Mouse (Mus musculus) common myeloid progenitor, adult 5-6 weeks (primary cell): ENCODE results near the gene Lrrc8a. TPM values are rescaled to one million over a fixed set of nuclear protein-coding genes. Genes with fewer than 3 reads are reported as not detected.
A peak's percentile ranks its signal among the peaks of the same experiment; 100 is the strongest.

ENCODE experiments used
- ATAC-seq: replicated peaks from 2 replicates; pipeline ENCODE4 v1.8.0; 2016; ENCODE audit warnings: low read depth, mild to moderate bottlenecking, moderate TSS enrichment, inconsistent platforms; ENCODE audit not compliant: poor library complexity, severe bottlenecking
- total RNA-seq: library from RNA; stranded (forward); fragments of 200-1000, 187-1606 nt; gene quantifications from 2 replicates; pipeline ENCODE4 v1.2.3, GENCODE M21; 2017

The Lrrc8a gene
- total RNA-seq, 1 experiment from 2014 or later, result 11.0 TPM

DNA sequence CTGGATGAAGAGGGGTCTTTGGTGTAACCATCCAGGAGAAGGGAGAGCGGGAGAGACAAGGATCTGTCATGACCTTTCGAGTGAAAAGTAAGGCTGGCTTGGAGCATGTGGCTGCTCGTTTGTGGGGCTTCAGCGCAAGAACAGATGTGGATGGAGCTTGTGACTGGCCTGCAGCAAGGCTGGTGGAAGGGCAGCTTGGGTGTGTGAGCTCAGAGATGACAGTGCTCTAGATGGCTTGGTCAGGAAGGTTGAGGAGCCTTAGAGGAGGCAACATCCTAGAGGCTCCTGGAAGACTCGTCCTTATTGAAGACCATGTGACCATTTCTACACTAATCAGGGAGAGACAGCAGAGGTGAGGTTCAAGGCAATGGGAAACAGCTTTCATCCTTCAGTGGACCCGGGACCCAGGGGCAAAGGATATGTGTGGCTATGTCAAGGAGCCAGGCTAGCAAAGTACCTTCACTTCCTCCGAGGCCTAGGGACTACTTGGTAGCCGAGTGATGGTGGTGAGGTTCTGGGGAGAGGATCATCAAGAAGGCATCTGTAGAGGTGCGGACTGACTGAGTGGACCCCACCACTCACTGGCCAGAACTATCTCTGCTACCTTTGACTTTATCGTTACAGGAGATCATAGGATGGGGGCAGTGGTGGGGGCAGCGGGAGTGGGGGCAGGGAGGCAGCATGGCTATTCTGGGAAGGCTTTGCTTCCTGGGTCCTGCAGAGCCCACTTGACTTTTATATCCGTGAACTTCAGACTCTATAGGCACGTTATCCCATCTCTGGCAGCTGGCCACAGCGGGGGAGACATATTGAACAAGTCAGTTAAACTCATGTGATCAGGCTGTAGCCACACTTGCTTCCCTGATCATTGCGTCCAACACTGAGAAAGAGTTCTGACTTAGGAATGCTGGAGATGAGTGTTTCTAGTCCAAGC is 21.9 kb downstream of the Lrrc8a start:
- ATAC-seq, result no peak

DNA sequence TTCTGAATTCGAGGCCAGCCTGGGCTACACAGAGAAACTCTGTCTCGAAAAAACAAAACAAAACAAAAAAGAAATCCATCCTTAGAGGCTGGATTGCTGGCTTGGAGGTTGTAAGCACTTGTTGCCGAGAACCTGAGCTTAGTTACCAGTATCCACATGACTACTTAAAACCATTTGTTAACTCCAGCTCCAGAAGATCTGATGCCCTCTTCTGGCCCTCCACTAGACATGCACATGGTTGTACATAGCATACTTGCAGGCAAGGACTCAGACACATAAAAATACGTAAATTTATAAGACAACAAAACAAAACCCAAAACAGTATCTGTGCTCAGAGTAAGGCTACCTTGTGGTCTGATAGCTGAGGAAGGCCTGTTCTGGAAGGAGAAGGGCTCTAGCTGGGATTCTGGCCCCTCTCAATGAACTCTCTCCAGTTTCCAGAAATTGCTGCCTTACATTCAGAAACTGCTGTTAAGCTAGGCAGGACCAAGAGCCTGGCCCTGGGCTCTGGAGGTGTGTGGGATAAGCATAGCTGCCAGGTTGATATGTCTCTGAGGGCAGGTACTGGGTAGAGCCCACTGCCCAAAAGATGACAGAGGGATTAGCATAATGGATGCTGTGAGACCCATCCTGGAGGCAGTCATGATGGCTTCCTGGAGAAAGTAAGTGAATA is 23.7 kb downstream of the Lrrc8a start:
- ATAC-seq, result no peak

GRCm38 (mm10) chr2:30261921-30262839 is 24.7 kb downstream of the Lrrc8a start:
- no peak for ATAC-seq

- no peak for ATAC-seq
Measured at GRCm38 (mm10) chr2:30262840-30263441, 25.4 kb downstream of the Lrrc8a start.

GRCm38 (mm10) chr2:30263811-30264210 is 26.3 kb downstream of the Lrrc8a start:
- ATAC-seq, result no peak

DNA sequence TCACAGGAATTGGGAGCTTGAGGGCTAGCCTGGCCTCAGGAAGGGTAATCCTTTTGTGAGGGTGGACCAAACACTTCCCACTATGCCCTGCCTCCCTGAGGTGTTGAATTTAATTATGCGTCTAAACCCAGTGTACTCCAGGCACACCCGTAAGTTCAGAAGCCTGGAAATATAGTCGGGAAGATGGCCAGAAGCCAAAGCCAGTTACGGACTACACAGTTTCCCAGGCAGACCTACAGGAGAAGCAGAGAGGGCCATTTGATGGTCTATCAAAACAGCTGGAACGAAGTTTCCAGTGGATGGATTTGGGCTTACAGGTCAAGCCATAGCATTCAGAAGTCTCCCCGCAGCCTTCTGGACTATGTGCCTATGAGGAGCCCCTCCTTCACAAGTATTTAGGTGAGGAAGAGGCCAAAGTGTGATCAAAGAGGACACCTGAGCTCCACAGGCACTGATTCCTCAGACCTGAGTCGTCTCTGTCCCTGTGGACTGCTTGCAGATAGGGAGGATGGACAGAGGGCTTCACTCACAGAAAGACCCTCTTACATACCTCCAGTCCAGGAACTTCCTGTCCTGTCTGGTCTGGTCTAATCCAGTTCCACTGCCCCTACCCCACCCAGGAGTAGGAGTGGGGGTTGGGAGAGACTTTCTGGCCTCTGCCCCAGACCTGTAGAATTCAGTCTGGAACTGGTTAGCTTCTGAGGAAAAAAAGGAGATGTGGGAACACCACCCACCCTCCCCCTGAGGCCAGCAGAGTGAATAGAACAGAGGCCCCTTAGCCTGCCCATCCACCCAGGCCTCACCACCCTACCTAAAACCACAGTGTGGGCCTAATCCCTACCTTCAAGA is 27.4 kb downstream of the Lrrc8a start:
- ATAC-seq, result no peak

DNA sequence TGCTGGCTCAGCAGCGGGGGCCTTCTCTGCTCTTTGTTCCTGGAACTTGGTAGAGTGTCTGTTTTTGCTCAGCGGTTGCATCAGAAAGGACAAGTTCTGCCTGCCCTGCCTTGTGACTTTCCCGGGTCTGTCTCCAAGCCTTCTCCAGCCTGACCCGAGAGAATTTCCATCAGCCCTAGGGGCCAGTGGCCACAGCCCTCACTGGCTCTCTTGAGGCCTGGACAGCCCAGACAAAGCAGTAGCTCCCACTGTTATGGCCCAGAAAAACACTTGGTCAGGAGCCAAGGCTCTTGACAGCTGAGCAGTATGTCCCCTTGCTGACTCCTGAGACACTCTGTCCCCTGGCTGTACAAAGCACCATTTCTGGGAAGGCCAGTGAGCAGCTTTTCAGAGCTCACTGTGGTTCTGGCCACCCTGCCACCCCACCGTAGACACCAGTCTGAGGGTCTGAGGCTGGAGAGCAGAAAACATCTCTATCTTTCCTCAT is 28.3 kb downstream of the Lrrc8a start, which contains the start of gene Phyhd1:
Phyhd1 (plus strand) TSS at position 437 of the 487 bp plus-strand sequence.
- ATAC-seq, result no peak

DNA sequence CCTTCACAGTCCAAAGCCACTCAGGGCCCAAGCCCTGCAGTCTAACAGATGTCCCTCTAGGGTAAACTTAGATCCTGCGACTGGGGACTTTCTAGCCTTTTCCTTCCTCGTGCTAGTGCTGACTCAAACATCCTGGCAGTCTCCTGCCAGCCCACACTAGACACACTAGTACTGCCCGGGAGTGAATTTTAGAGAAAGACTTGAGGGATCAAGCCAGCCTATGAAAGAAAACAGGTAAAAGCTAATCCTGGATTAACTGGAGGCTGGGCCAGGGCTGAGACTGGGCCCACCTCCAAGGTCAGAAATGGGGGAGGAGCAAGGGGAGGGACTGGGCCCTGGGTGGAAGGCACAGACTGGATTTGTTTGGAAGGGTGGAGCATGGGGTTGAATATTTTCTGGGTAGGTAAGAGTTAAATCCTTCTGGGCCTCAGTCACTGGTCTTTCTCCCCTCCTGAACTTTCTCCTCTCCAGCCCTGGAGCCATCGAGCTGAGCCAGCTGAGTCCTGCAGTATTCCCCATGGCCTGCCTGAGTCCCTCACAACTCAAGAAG is 29.0 kb downstream of the Lrrc8a start:
- ATAC-seq, result no peak

GRCm38 (mm10) chr2:30267466-30267865 is 30.0 kb downstream of the Lrrc8a start:
- ATAC-seq, result no peak

- no peak for ATAC-seq
Measured at GRCm38 (mm10) chr2:30268371-30268770, 30.9 kb downstream of the Lrrc8a start.

GRCm38 (mm10) chr2:30269241-30269990 is 31.9 kb downstream of the Lrrc8a start:
- no peak for ATAC-seq

GRCm38 (mm10) chr2:30270134-30270533 is 32.6 kb downstream of the Lrrc8a start:
- peak; percentile 89 for ATAC-seq

DNA sequence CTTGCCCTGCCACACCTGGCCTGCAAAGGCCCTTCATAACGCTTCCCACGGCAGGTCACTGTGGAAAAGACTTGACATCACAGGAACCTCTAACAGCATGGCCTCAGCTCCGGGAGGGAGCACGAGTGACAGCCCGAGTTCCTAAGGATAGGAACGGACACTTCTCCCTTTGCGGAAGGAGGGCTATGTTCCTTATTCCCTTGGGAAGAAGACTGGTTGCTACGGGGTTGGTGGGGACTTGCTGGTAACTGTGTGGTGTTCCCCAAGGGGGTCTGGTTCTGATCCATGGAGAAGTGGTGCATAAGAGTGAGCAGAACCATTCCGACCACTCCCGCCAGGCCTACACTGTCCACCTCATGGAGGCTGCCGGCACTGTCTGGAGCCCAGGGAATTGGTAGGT is 43.2 kb downstream of the Lrrc8a start, which contains the start of gene Gm28038:
Gm28038 (plus strand) TSS at position 301 of the 400 bp plus-strand sequence.
- no peak for ATAC-seq

DNA sequence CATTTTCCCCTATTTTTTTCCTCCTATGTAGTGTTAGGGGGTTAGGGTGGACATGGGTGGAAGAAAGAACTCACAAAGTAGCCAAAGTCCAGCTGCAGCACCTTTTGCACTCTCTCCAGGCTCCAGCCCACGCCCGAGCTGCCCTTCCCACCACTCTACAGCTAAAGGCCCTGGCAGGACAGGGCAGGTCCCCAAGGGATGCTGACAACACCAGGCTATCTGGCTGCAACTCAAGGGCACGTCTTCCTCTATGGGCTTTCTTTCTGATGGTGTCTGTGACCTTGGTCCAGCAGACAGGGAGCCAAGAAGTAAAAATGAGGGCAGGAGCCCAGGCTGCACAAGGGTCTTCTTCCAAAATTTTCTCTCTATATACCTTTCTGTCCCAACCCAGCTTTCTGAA is 44.1 kb downstream of the Lrrc8a start:
- ATAC-seq, result no peak

GRCm38 (mm10) chr2:30283193-30283592 is 45.7 kb downstream of the Lrrc8a start:
- no peak for ATAC-seq

DNA sequence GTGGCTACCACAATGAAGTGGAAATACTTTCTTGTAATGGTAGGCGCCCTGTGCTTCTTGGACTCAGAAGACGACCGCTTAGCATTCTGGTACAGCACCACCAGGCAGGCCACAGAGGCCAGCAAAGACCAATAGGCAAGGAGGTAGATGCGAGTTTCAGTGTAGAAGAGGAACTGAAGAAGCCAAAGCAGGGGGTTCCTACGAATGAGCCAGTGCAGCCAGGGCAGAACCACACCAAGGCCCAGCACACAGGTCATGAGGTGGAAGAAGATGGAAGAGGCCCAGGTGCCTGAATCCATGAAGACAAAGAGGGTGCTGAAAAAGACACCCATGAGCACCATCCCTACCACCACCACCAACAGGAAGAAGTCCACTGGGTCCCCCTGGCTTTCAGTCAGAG is 47.5 kb downstream of the Lrrc8a start:
- ATAC-seq, result no peak

DNA sequence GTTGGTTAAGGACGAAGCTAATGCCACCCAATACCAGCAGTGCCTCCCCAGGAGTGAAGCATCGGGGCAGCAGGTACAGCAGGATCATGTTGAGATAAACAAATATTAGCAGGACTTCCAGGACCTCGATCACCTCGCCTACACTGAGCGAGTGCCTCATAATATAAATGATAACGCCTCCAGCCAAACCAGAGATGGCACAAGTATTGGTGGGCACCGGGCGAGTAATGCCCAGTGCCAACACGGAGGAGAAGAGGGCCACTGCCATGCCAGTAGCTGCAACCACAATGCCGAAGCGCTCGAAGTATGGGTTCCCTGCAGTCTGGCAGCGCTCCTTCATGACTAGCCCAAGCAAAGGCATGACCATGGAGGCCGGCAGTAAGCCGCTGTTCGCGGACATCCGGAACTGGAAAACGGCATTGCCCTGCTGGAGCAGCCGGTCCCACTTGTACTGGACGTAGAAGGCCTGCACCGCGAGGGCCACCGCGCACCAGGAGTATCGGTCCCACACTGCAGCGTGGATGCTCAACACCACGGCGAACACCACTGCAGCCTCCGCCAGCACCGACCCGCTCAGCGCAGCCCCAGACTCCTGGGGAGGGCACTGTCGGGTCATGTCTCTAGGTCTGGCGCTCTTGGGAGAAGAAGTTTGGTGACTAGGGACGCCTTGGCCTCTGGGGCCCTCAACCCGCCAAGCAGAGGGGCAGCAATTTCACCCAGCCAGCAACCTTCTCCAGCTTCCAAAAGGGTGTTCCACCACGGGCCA is 48.1 kb downstream of the Lrrc8a start:
- ATAC-seq, result peak; percentile 34
